ENCODE assay signal across 8 mouse cellular contexts in genomic region chr2:157278717-157279415, GRCm38 (mm10). TPM values are rescaled to one million over a fixed set of nuclear protein-coding genes. Genes with fewer than 3 reads are reported as not detected.
DNase-seq lines count a peak whose midpoint lies in the region; ATAC-seq and TF ChIP-seq lines count a peak whose summit lies in the region.

TSS of gene Rpn2 (plus strand) at chr2:157279017.

- CTCF ChIA-PET in Patski (lab: Charles Lee), result interaction anchor here (1.0 kb wide), 1 partner anchor 63 kb away, joined by 3 read pairs; no protein-coding TSS in a partner anchor

- H3K4me3 ChIP-seq in hindbrain, embryonic 13.5 days, result peak within 1 kb of the TSS; percentile 98

- peaks cover 15% of the 10 kb centered on the region for H3K36me3 ChIP-seq in hindbrain, embryonic 13.5 days

- no peak for TF ChIP-seq CTCF in Patski (IDR thresholded peaks at IDR 0.05)

- in situ Hi-C loops in Patski (cut with MboI; ENCODE audit: low pct_unique_long_range_greater_than_20kb), result no loop called here

- no peaks in the 10 kb centered on the region for H3K9me3 ChIP-seq in hindbrain, embryonic 13.5 days

- H3K27ac ChIP-seq in hindbrain, embryonic 13.5 days, result peak within 1 kb of the TSS; percentile 95

- H3K9ac ChIP-seq in hindbrain, embryonic 13.5 days, result peak within 1 kb of the TSS; percentile 96

- peaks cover 20% of the 10 kb centered on the region for H3K4me1 ChIP-seq in hindbrain, embryonic 13.5 days (replicated peaks)

- peak; percentile 34 for DNase-seq in Patski (ENCODE audit: low read depth, low spot score)
- DNase-seq in cerebellum, postnatal 14 days, result peak; percentile 98 to 99
- DNase-seq in frontal cortex, postnatal 14 days (ENCODE audit: low spot score in 2 of 2), result peak; percentile 92 to 97
- DNase-seq in layer of hippocampus, postnatal 25 days (ENCODE audit: extremely low spot score in 1 of 2, low spot score in 1 of 2), result peak; percentile 93 to 97
- DNase-seq in lung, postnatal 25 days (ENCODE audit: low spot score), result peak; percentile 98
- peak; percentile 97 for DNase-seq in retina, embryonic 14.5 days (ENCODE audit: low spot score)
- peak; percentile 97 for DNase-seq in thymus, postnatal 4 days

- WGBS in hindbrain, embryonic 13.5 days, result under 1% methylated on average over 64 of the region's 64 CpGs

- no peaks in the 10 kb centered on the region for H3K27me3 ChIP-seq in Patski
- H3K27me3 ChIP-seq in hindbrain, embryonic 13.5 days, result no peaks in the 10 kb centered on the region

- POLR2A ChIA-PET in Patski (lab: Charles Lee), result interaction anchor here (1.6 kb wide), 1 partner anchor 74 kb away, joined by 3 read pairs; the partner anchor contains the start of gene Rbl1

- peak; percentile 99 for ATAC-seq in Patski
- ATAC-seq in hindbrain, embryonic 13.5 days (ENCODE audit: low FRiP score), result peak; percentile 100

- H3K4me2 ChIP-seq in hindbrain, embryonic 13.5 days, result peak within 1 kb of the TSS; percentile 82

RNA-seq across cellular contexts. Expression of gene Rpn2, which starts in this region (rescaled TPM):
- polyA plus RNA-seq in Patski (2021), result 391 TPM
- polyA plus RNA-seq in hindbrain, embryonic 13.5 days (2015; fragmentation: Nextera tagmentation; extraction: Ambion mirVana), result 203 and 208 TPM in 2 replicates
- total RNA-seq in layer of hippocampus, postnatal 25 days (2021), result 100 to 1,000 TPM; 133 to 141 TPM

Comparison
In these comparisons a context has a peak if more than half of its experiments do, and no peak if none do; other contexts are left out.
1. Peak in every context shown above with its lines: DNase-seq, ATAC-seq, H3K4me3 ChIP-seq and H3K27ac ChIP-seq.
2. DNase-seq: peak in every context shown above with its lines; median percentile 98 in cerebellum, postnatal 14 days; 98 in lung, postnatal 25 days; 97 in retina, embryonic 14.5 days; 97 in thymus, postnatal 4 days; 95 in layer of hippocampus, postnatal 25 days; 94 in frontal cortex, postnatal 14 days; 34 in Patski.